Comparison of ENCODE assay signal across 11 mouse cellular contexts in the genomic region with DNA sequence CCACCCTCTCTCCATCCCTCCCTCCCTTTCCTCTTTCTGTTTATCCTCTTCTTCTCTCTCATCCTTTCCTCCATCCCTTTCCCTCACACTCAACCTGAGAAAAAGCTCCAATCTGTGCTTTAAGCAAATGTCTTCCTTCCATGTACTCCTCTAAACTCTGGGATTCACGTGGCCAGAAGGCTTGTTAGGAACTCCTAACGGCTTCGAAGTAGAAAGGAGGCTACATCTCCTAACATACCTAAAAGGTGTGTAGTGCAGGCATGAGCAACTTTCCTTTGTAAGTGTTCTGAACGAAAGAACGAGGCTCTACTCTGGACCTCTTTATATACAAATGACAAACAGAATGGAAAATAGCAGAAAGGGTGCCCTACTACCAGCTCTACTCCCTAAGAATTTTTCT. TPM values are rescaled to one million over a fixed set of nuclear protein-coding genes. Genes with fewer than 3 reads are reported as not detected.
DNase-seq lines count a peak whose midpoint lies in the region; ATAC-seq and TF ChIP-seq lines count a peak whose summit lies in the region.
"Had no signal": no experiment of that assay in that cellular context is flagged by ENCODE, and none has a peak within 500 bp of the region (broad histone marks: within the 10 kb centered on the region; RNA-seq: fewer than 3 reads in every experiment).

No protein-coding gene starts in this region.

- 0 out of 2 replicates have a peak overlapping the region, but pooled peaks have one; percentile 8 for H3K27ac ChIP-seq in layer of hippocampus, adult 2 months
- no peak overlapping the region for H3K27ac ChIP-seq in forebrain, embryonic 10.5 days
- 0 out of 2 replicates have a peak overlapping the region, but pooled peaks have one; percentile 16 for H3K27ac ChIP-seq in hindbrain, postnatal 0 days
- H3K27ac ChIP-seq in neural tube, embryonic 14.5 days (ENCODE audit: low read depth, low read length) = peak overlapping the region; percentile 12; the same call in 1 of the 2 replicates
- H3K27ac ChIP-seq: liver, embryonic 14.5 days had no signal

- WGBS in forebrain, embryonic 10.5 days = 4% methylated on average over 5 of the region's 5 CpGs
- 18% methylated on average over 5 of the region's 5 CpGs for WGBS in hindbrain, postnatal 0 days
- 8% methylated on average over 5 of the region's 5 CpGs for WGBS in neural tube, embryonic 14.5 days

- H3K36me3 ChIP-seq in forebrain, embryonic 10.5 days (replicated peaks) = no peaks in the 10 kb centered on the region
- no peaks in the 10 kb centered on the region for H3K36me3 ChIP-seq in hindbrain, postnatal 0 days (ENCODE audit: insufficient read depth, low read length)
- H3K36me3 ChIP-seq in neural tube, embryonic 14.5 days (ENCODE audit: control insufficient read depth, insufficient read depth, low read length) = no peaks in the 10 kb centered on the region

- peak overlapping the region; percentile 56; the same call in 1 of the 2 replicates for H3K9ac ChIP-seq in hindbrain, postnatal 0 days (replicated peaks; ENCODE audit: low read length)
- H3K9ac ChIP-seq in neural tube, embryonic 14.5 days (replicated peaks; ENCODE audit: low read depth, low read length) = peak overlapping the region; percentile 42; the same call in 1 of the 2 replicates
- H3K9ac ChIP-seq: liver, embryonic 14.5 days had no signal

- H3K4me2 ChIP-seq in hindbrain, postnatal 0 days (ENCODE audit: low read depth, low read length) = peak overlapping the region; percentile 72
- peak overlapping the region; percentile 85 for H3K4me2 ChIP-seq in neural tube, embryonic 14.5 days (ENCODE audit: low read depth, low read length)

- H3K4me3 ChIP-seq in layer of hippocampus, adult 2 months = no peak overlapping the region
- H3K4me3 ChIP-seq in forebrain, embryonic 10.5 days = peak overlapping the region; percentile 76
- H3K4me3 ChIP-seq in hindbrain, postnatal 0 days (ENCODE audit: low read length) = peak overlapping the region; percentile 19
- H3K4me3 ChIP-seq in neural tube, embryonic 14.5 days (ENCODE audit: low read depth, low read length) = peak overlapping the region; percentile 59

- DNase-seq in layer of hippocampus, adult 2 months (ENCODE audit: low spot score in 2 of 2) = no peak
- no peak for DNase-seq in layer of hippocampus, adult 11-12 months (ENCODE audit: low spot score)
- DNase-seq in forebrain, embryonic 10.5 days (ENCODE audit: extremely low spot score, low spot score) = no peak
- DNase-seq in hindbrain, postnatal 0 days (ENCODE audit: low spot score) = peak; percentile 9
- no peak for DNase-seq in testis, postnatal 14 days (ENCODE audit: low spot score)
- DNase-seq in urinary bladder, adult 2 months (ENCODE audit: low spot score) = no peak
- no peak for DNase-seq in frontal cortex, postnatal 14 days (ENCODE audit: low spot score in 2 of 2)
- DNase-seq: gastrocnemius, postnatal 10 days; right cerebral cortex, adult 18-20 months had no signal

- peaks cover 76% of the 10 kb centered on the region for H3K4me1 ChIP-seq in forebrain, embryonic 10.5 days
- no peaks in the 10 kb centered on the region for H3K4me1 ChIP-seq in hindbrain, postnatal 0 days (ENCODE audit: insufficient read depth, low read length)
- peaks cover 18% of the 10 kb centered on the region for H3K4me1 ChIP-seq in neural tube, embryonic 14.5 days (ENCODE audit: control insufficient read depth, insufficient read depth, low read length)

- ATAC-seq in hindbrain, postnatal 0 days = no peak
- ATAC-seq in neural tube, embryonic 14.5 days (ENCODE audit: low read depth) = no peak

- H3K27me3 ChIP-seq in forebrain, embryonic 10.5 days (ENCODE audit: poor library complexity, severe bottlenecking) = peaks cover 99% of the 10 kb centered on the region
- H3K27me3 ChIP-seq in hindbrain, postnatal 0 days (ENCODE audit: insufficient read depth, low read length) = peaks cover 28% of the 10 kb centered on the region
- H3K27me3 ChIP-seq in neural tube, embryonic 14.5 days (ENCODE audit: control insufficient read depth, insufficient read depth, low read length) = no peaks in the 10 kb centered on the region

- TF ChIP-seq CTCF in layer of hippocampus, adult 2 months (conservative IDR thresholded peaks at IDR 0.05) = no peak
- TF ChIP-seq CTCF in hindbrain, postnatal 0 days (IDR thresholded peaks at IDR 0.05; ENCODE audit: low read depth) = no peak

- H3K9me3 ChIP-seq in forebrain, embryonic 10.5 days = no peaks in the 10 kb centered on the region
- H3K9me3 ChIP-seq in hindbrain, postnatal 0 days (ENCODE audit: low read length) = no peaks in the 10 kb centered on the region
- no peaks in the 10 kb centered on the region for H3K9me3 ChIP-seq in neural tube, embryonic 14.5 days (ENCODE audit: control insufficient read depth, low read length)

RNA-seq across cellular contexts. Expression of a gene that starts 7.1 kb away (rescaled TPM):
- 10 to 100 TPM; 43.2 to 45.9 TPM for total RNA-seq in layer of hippocampus, adult 2 months (2021)
- 32.5 TPM in 2 replicates for polyA plus RNA-seq in forebrain, embryonic 10.5 days (2016; fragmentation: Nextera tagmentation; extraction: Ambion mirVana)
- total RNA-seq in hindbrain, postnatal 0 days (2014; rRNA removed) = 132 and 133 TPM in 2 replicates
- 94.4 and 105 TPM in 2 replicates for polyA plus RNA-seq in hindbrain, postnatal 0 days (2015; fragmentation: Nextera tagmentation; extraction: Ambion mirVana)
- polyA plus RNA-seq in neural tube, embryonic 14.5 days (2014; fragmentation: Nextera tagmentation; extraction: Ambion mirVana) = 102 and 117 TPM in 2 replicates
- polyA plus RNA-seq in urinary bladder, adult 2 months (2012; rRNA removed) = 40.7 and 60.6 TPM in 2 replicates
